Mouse (Mus musculus): ENCODE results near the gene Tub. TPM values are rescaled to one million over a fixed set of nuclear protein-coding genes. Genes with fewer than 3 reads are reported as not detected.

Gene Tub
- polyA plus RNA-seq, 1 experiment from 2014 or later: 3.9 TPM

DNA sequence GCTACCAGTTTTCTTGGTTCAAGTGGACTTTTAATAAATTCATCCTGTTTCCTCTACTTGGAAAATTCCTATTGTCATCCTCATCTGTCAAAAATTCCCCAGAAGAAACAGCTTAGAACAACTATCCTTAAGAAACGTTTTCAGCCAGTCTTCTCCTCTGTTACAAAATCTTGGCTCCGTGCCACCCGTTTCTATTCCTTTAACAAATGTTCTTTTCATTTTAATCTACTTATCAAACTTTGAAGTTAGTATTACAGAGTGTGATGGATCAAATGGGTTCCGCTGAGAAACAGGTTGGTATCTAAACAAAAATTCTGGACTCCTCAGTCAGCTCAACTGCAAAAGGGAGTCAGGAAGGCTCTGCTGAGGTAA lies 133.7 kb downstream of the Tub start:
- no peaks in the 10 kb centered on the region for H3K36me3 ChIP-seq (replicated peaks; ENCODE audit: control insufficient read depth, insufficient read depth, low read depth, low read length)
- WGBS: 83% methylated on average over 4 of the region's 4 CpGs
- H3K9ac ChIP-seq (replicated peaks; ENCODE audit: low read length): no peak overlapping the region
- no peaks in the 10 kb centered on the region for H3K9me3 ChIP-seq (replicated peaks; ENCODE audit: control insufficient read depth, low read length)
- no peak overlapping the region for H3K4me3 ChIP-seq (ENCODE audit: low read depth, low read length)
- DNase-seq (ENCODE audit: low spot score) (no peak), ATAC-seq (replicated peaks; ENCODE audit: insufficient number of reproducible peaks, low FRiP score, low TSS enrichment, low read depth) (no peak)
- H3K4me1 ChIP-seq (ENCODE audit: control insufficient read depth, insufficient read depth, low read length): no peaks in the 10 kb centered on the region
- no peak overlapping the region for H3K27ac ChIP-seq (replicated peaks; ENCODE audit: low read depth, low read length)
- no peak overlapping the region for H3K4me2 ChIP-seq (ENCODE audit: low read depth, low read length)
- H3K27me3 ChIP-seq (ENCODE audit: control insufficient read depth, insufficient read depth, low read length): 0 out of 2 replicates have a peak, but pooled peaks cover 4% of the 10 kb centered on the region

Other genes starting within 250 kb of the Tub start
- not detected in 2 replicates for gene Olfr512, start 237.0 kb upstream of the Tub start, polyA plus RNA-seq (2014; fragmentation: Nextera tagmentation; extraction: Ambion mirVana)
- not detected in 2 replicates for gene Olfr513, start 199.4 kb upstream of the Tub start, polyA plus RNA-seq (2014; fragmentation: Nextera tagmentation; extraction: Ambion mirVana)
- not detected in 2 replicates for gene Olfr514, start 124.3 kb upstream of the Tub start, polyA plus RNA-seq (2014; fragmentation: Nextera tagmentation; extraction: Ambion mirVana)
- gene Olfr516, start 99.8 kb upstream of the Tub start, polyA plus RNA-seq (2014; fragmentation: Nextera tagmentation; extraction: Ambion mirVana): not detected in 2 replicates
- gene Olfr517, start 78.0 kb upstream of the Tub start, polyA plus RNA-seq (2014; fragmentation: Nextera tagmentation; extraction: Ambion mirVana): not detected in 2 replicates
- not detected in 2 replicates for gene Olfr518, start 65.3 kb upstream of the Tub start, polyA plus RNA-seq (2014; fragmentation: Nextera tagmentation; extraction: Ambion mirVana)
- not detected in 2 replicates for gene Olfr519, start 55.9 kb upstream of the Tub start, polyA plus RNA-seq (2014; fragmentation: Nextera tagmentation; extraction: Ambion mirVana)
- gene Nlrp10, start 20.2 kb upstream of the Tub start, polyA plus RNA-seq (2014; fragmentation: Nextera tagmentation; extraction: Ambion mirVana): 0.07 and 0.13 TPM in 2 replicates
- gene Eif3f, start 15.9 kb upstream of the Tub start, polyA plus RNA-seq (2014; fragmentation: Nextera tagmentation; extraction: Ambion mirVana): 72.6 and 81.4 TPM in 2 replicates
- gene Ric3, start 133.0 kb downstream of the Tub start, polyA plus RNA-seq (2014; fragmentation: Nextera tagmentation; extraction: Ambion mirVana): 6.0 and 7.4 TPM in 2 replicates
- 20.6 and 33.4 TPM in 2 replicates for gene Lmo1, start 224.9 kb downstream of the Tub start, polyA plus RNA-seq (2014; fragmentation: Nextera tagmentation; extraction: Ambion mirVana)